Mouse (Mus musculus) CH12.LX (cell line): Measurements from ENCODE around the gene Ccdc136.

Experiments used
- CTCF ChIP-seq, 2 experiments: IDR thresholded peaks in 1 of 2; conservative IDR thresholded peaks in 1 of 2; 2 replicates each; pipeline ENCODE4 v1.5.1; 2011 to 2012; ENCODE audit warnings: low read depth in 2 of 2, low read length in 2 of 2, improper control_type of control experiment in 1 of 2, inconsistent platforms in 1 of 2, mild to moderate bottlenecking in 1 of 2, moderate library complexity in 1 of 2
- MYC ChIP-seq: IDR thresholded peaks from 2 replicates; pipeline ENCODE4 v1.6.1; 2011; ENCODE audit warnings: low read depth, mild to moderate bottlenecking, improper control_type of control experiment, low read length
- PAX5 ChIP-seq: IDR thresholded peaks from 2 replicates; pipeline ENCODE4 v1.6.1; 2012; ENCODE audit warnings: low read length, inconsistent platforms, mixed read lengths
- POLR2A ChIP-seq: IDR thresholded peaks from 2 replicates; pipeline ENCODE4 v1.6.1; 2011; ENCODE audit warnings: low read depth, mild to moderate bottlenecking, improper control_type of control experiment, low read length
- TCF12 ChIP-seq: IDR thresholded peaks from 2 replicates; pipeline ENCODE4 v1.6.1; 2014; ENCODE audit warnings: low read depth, mild to moderate bottlenecking, inconsistent platforms, low read length, improper control_type of control experiment
- ZMIZ1 ChIP-seq: IDR thresholded peaks from 2 replicates; pipeline ENCODE4 v1.6.1; 2012; ENCODE audit warnings: low read depth, mild to moderate bottlenecking, inconsistent platforms, low read length, improper control_type of control experiment

DNA sequence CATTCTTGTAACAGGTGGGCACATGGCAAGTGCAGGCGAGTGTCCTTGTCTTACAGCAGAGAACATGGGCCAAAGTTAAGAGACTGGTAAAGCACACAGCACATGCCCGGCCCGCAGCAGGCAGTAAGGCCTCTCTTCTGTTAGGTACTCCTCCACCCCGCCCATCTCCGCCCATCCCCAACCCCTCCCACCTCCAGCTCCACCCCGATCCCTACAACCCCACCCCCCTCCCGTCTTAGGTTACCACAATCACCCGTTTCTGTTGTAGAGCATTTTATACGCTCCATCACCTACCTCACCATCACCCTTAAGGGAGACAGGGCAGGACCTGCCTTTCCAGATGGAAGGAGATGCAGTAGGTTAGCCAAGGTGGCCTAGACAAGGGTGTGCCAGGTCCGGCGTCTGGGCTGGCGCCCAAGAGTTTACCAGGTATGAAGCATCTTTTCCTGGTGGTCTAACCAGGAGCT, 8.0 kb upstream of the Ccdc136 start, which contains the start of gene Opn1sw:
- TF ChIP-seq POLR2A (peak; percentile 65), CTCF (conservative IDR thresholded peaks at IDR 0.05 in 1 of 2, IDR thresholded peaks at IDR 0.05 in 1 of 2; ENCODE audit: low read depth in 2 of 2, low read length in 2 of 2) (no peak), PAX5 (no peak), TCF12 (peak; percentile 38; the same call in 1 of the 2 replicates), ZMIZ1 (no peak), MYC (peak; percentile 36; the same call in 1 of the 2 replicates)
